Comparison of ENCODE assay signal across 8 mouse cellular contexts in genomic region chr6:90508197-90508624, GRCm38 (mm10). TPM values are rescaled to one million over a fixed set of nuclear protein-coding genes. Genes with fewer than 3 reads are reported as not detected.
DNase-seq lines count a peak whose midpoint lies in the region; ATAC-seq lines count a peak whose summit lies in the region.

No protein-coding gene starts in this region.

- WGBS in forebrain, embryonic 14.5 days = 26% methylated on average over 4 of the region's 4 CpGs

- no peak overlapping the region for H3K4me2 ChIP-seq in forebrain, embryonic 14.5 days (ENCODE audit: low read length)

- H3K4me3 ChIP-seq in forebrain, embryonic 14.5 days (ENCODE audit: low read depth, low read length) = no peak overlapping the region

- no peaks in the 10 kb centered on the region for H3K9me3 ChIP-seq in forebrain, embryonic 14.5 days (replicated peaks; ENCODE audit: control insufficient read depth, low read length)

- peak; percentile 57 for DNase-seq in 3134 (ENCODE audit: extremely low read depth, insufficient read length, low spot score)
- DNase-seq in NIH3T3 (ENCODE audit: low read depth) = peak; percentile 44
- peak; percentile 69 for DNase-seq in forebrain, embryonic 14.5 days (ENCODE audit: low spot score)
- DNase-seq in heart, postnatal 36 days = peak; percentile 61 to 69
- DNase-seq in layer of hippocampus, adult 9-11 months = peak; percentile 57
- peak; percentile 68 for DNase-seq in mesoderm, embryonic 11.5 days (ENCODE audit: low read depth, low spot score)
- DNase-seq in natural killer cell, adult 2 months (ENCODE audit: low spot score in 2 of 2) = no peak

- peaks cover 32% of the 10 kb centered on the region for H3K4me1 ChIP-seq in forebrain, embryonic 14.5 days (ENCODE audit: control insufficient read depth, insufficient read depth, low read length)

- peak; percentile 85 for ATAC-seq in forebrain, embryonic 14.5 days
- no peak for ATAC-seq in erythroid progenitor cell, adult 5-6 weeks (replicated peaks; ENCODE audit: low FRiP score, poor library complexity, severe bottlenecking)

- H3K9ac ChIP-seq in forebrain, embryonic 14.5 days (ENCODE audit: low read length) = no peak overlapping the region

- H3K27ac ChIP-seq in forebrain, embryonic 14.5 days (ENCODE audit: low read depth, low read length) = peak overlapping the region; percentile 73; the same call in 1 of the 2 replicates

- H3K27me3 ChIP-seq in forebrain, embryonic 14.5 days (replicated peaks; ENCODE audit: control insufficient read depth, insufficient read depth, low read length) = no peaks in the 10 kb centered on the region

- H3K36me3 ChIP-seq in forebrain, embryonic 14.5 days (ENCODE audit: control insufficient read depth, insufficient read depth, low read length) = no peaks in the 10 kb centered on the region

- intact Hi-C loops in heart, postnatal 36 days (cut with DNase I) = no loop called here

RNA-seq across cellular contexts. Expression of gene Aldh1l1, which starts 22.0 kb away (rescaled TPM):
- polyA plus RNA-seq in forebrain, embryonic 14.5 days (2014; fragmentation: Nextera tagmentation; extraction: Ambion mirVana) = 15.8 and 24.1 TPM in 2 replicates
- 1 to 10 TPM; 1.9 to 2.2 TPM for total RNA-seq in heart, postnatal 36 days (2021)
- total RNA-seq in erythroid progenitor cell, adult 5-6 weeks (2015; ENCODE audit: low replicate concordance) = 1.1 TPM in 1 of 2 replicates, not detected in the other
- total RNA-seq in erythroid progenitor cell, adult 5-6 weeks (2017; ENCODE audit: low replicate concordance) = 1.8 TPM in 1 of 2 replicates, not detected in the other

RNA-seq across cellular contexts. Expression of gene Klf15, which starts 45.8 kb away (rescaled TPM):
- 10.3 and 12.0 TPM in 2 replicates for polyA plus RNA-seq in forebrain, embryonic 14.5 days (2014; fragmentation: Nextera tagmentation; extraction: Ambion mirVana)
- total RNA-seq in heart, postnatal 36 days (2021) = 10 to 100 TPM; 60.8 to 87.4 TPM
- not detected in 2 replicates for total RNA-seq in erythroid progenitor cell, adult 5-6 weeks (2015; ENCODE audit: low replicate concordance)
- 0.08 and 0.39 TPM in 2 replicates for total RNA-seq in erythroid progenitor cell, adult 5-6 weeks (2017; ENCODE audit: low replicate concordance)

Comparison
In these comparisons a context has a peak if more than half of its experiments do, and no peak if none do; other contexts are left out.
1. DNase-seq: peak in 3134 (single experiment), NIH3T3 (single experiment), forebrain, embryonic 14.5 days (single experiment), heart, postnatal 36 days (2 of 2), layer of hippocampus, adult 9-11 months (single experiment) and mesoderm, embryonic 11.5 days (single experiment); none in natural killer cell, adult 2 months (0 of 2).
2. RNA of gene Klf15, which starts 45.8 kb away (total RNA-seq): 60.8 to 87.4 TPM in heart, postnatal 36 days; 0.08 to 0.39 TPM in erythroid progenitor cell, adult 5-6 weeks; every median in the first group is over 10 times any median in the second.